Mouse (Mus musculus) lung, adult 2 months (tissue): ENCODE data around the gene Triap1. TPM values are rescaled to one million over a fixed set of nuclear protein-coding genes. Genes with fewer than 3 reads are reported as not detected.

Experiments used
- DNase-seq: peaks from one replicate; pipeline ENCODE4 v3.0.0; 2022
- H3K4me1 ChIP-seq: fragments of 200-500 bp; 2 replicates; pipeline ENCODE4 v1.6.1; 2011; ENCODE audit warnings: low read length; ENCODE audit not compliant: control insufficient read depth, insufficient read depth
- H3K4me3 ChIP-seq: fragments of 200-500 bp; replicated peaks from 2 replicates; pipeline ENCODE3; 2011; ENCODE audit warnings: low read depth, mild to moderate bottlenecking, control low read depth, low read length; ENCODE audit errors: extremely low read depth
- CTCF ChIP-seq: fragments of 200-500 bp; IDR thresholded peaks from 2 replicates; pipeline ENCODE4 v1.5.1; 2011; ENCODE audit warnings: mild to moderate bottlenecking, low read length, control low read depth; ENCODE audit not compliant: insufficient read depth
- POLR2A ChIP-seq: fragments of 200-500 bp; IDR thresholded peaks from 2 replicates; pipeline ENCODE4 v1.6.1; 2011; ENCODE audit warnings: low read depth, mild to moderate bottlenecking, control low read depth, low read length, borderline replicate concordance; ENCODE audit errors: extremely low read depth
- WGBS: fragments of 180-500 bp; shearing (Covaris S2); methylation state at CpG from one replicate; pipeline ENCODE4 v1.1.7; 2018; 5-methylcytosine and 5-hydroxymethylcytosine counted together
- polyA plus RNA-seq: library from polyadenylated mRNA; depleted of rRNA; stranded (reverse); fragments of >200 nt; gene quantifications from 2 replicates; pipeline ENCODE4 v1.2.3, GENCODE M21; 2012

The Triap1 gene
- polyA plus RNA-seq, 1 experiment: 10.8 TPM

GRCm38 (mm10) chr5:115330955-115331354, 10.1 kb upstream of the Triap1 start:
- peaks cover 5% of the 10 kb centered on the region for H3K4me1 ChIP-seq
- no peak for DNase-seq
- H3K4me3 ChIP-seq: no peak overlapping the region
- WGBS: 75% methylated on average over 9 of the region's 9 CpGs
- TF ChIP-seq CTCF: no peak
- no peak for TF ChIP-seq POLR2A

GRCm38 (mm10) chr5:115333626-115334025, 7.4 kb upstream of the Triap1 start:
- TF ChIP-seq POLR2A (no peak), CTCF (no peak)
- DNase-seq: no peak
- WGBS: 49% methylated on average over 3 of the region's 3 CpGs
- Histone ChIP-seq H3K4me1 (no peaks in the 10 kb centered on the region; the same call in 1 of the 2 replicates), H3K4me3 (no peak overlapping the region)

GRCm38 (mm10) chr5:115340007-115340406, 1.0 kb upstream of the Triap1 start:
- 13% methylated on average over 7 of the region's 7 CpGs for WGBS
- DNase-seq: no peak
- Histone ChIP-seq H3K4me3 (no peak overlapping the region), H3K4me1 (peaks cover 4% of the 10 kb centered on the region)
- TF ChIP-seq POLR2A (no peak), CTCF (no peak)

GRCm38 (mm10) chr5:115341314-115342165, 515 bp downstream of the Triap1 start:
- DNase-seq: no peak
- no peak for TF ChIP-seq POLR2A
- TF ChIP-seq CTCF: no peak
- H3K4me1 ChIP-seq: peaks cover 4% of the 10 kb centered on the region
- WGBS: 8% methylated on average over 36 of the region's 36 CpGs
- H3K4me3 ChIP-seq: peak overlapping the region; percentile 89

GRCm38 (mm10) chr5:115347564-115347963, 6.5 kb downstream of the Triap1 start:
- TF ChIP-seq CTCF: peak; percentile 84
- no peak for TF ChIP-seq POLR2A
- DNase-seq: peak; percentile 76
- 0% methylated on average over 5 of the region's 5 CpGs for WGBS
- H3K4me3 ChIP-seq: peak overlapping the region; percentile 60
- peaks cover 12% of the 10 kb centered on the region for H3K4me1 ChIP-seq

- TF ChIP-seq POLR2A (peak; percentile 84), CTCF (0 out of 2 replicates have a peak, but pooled peaks have one; percentile 3)
- WGBS: 1% methylated on average over 74 of the region's 74 CpGs
- peak within 1 kb of the TSS; percentile 87 for H3K4me3 ChIP-seq
- H3K4me1 ChIP-seq: peaks cover 12% of the 10 kb centered on the region
- peak; percentile 97 for DNase-seq
Measured at GRCm38 (mm10) chr5:115348546-115349224, 7.7 kb downstream of the Triap1 start, which contains the start of gene Cox6a1. Gene Cox6a1, minus strand, starts transcription at chr5:115348981.

GRCm38 (mm10) chr5:115349225-115349555, 8.2 kb downstream of the Triap1 start:
- Histone ChIP-seq H3K4me1 (peaks cover 12% of the 10 kb centered on the region), H3K4me3 (peak overlapping the region; percentile 69)
- 1% methylated on average over 18 of the region's 18 CpGs for WGBS
- TF ChIP-seq CTCF (no peak), POLR2A (no peak)
- DNase-seq: no peak

- 75% methylated on average over 5 of the region's 5 CpGs for WGBS
- H3K4me3 ChIP-seq: no peak overlapping the region
- peaks cover 12% of the 10 kb centered on the region for H3K4me1 ChIP-seq
- TF ChIP-seq CTCF (no peak), POLR2A (no peak)
- DNase-seq: no peak
Measured at GRCm38 (mm10) chr5:115351348-115351747, 10.3 kb downstream of the Triap1 start.

- TF ChIP-seq POLR2A: no peak
- no peak for TF ChIP-seq CTCF
- 27% methylated on average over 13 of the region's 13 CpGs for WGBS
- no peak for DNase-seq
- Histone ChIP-seq H3K4me3 (no peak overlapping the region), H3K4me1 (no peaks in the 10 kb centered on the region)
Measured at GRCm38 (mm10) chr5:115355070-115355469, 14.0 kb downstream of the Triap1 start.
